Mouse (Mus musculus) intestine, postnatal 0 days (tissue): ENCODE measurements around the gene Atf4. TPM values are rescaled to one million over a fixed set of nuclear protein-coding genes. Genes with fewer than 3 reads are reported as not detected.
A peak's percentile ranks its signal among the peaks of the same experiment; 100 is the strongest.

Source experiments
- ATAC-seq: fragments of 200-750 bp; cut with Nextera tagmentation; 2 replicates; pipeline ENCODE4 v1.8.0; 2017; ENCODE audit warnings: mild to moderate bottlenecking, moderate TSS enrichment, moderate library complexity
- H3K27ac ChIP-seq: fragments of 300-500 bp; sonication (generic); 2 replicates; pipeline ENCODE4 v1.5.1; 2014; ENCODE audit warnings: mild to moderate bottlenecking, low read depth, low read length, moderate library complexity
- H3K27me3 ChIP-seq: fragments of 300-500 bp; sonication (generic); replicated peaks from 2 replicates; pipeline ENCODE4 v1.6.1; 2014; ENCODE audit warnings: low read length, mixed read lengths; ENCODE audit not compliant: control insufficient read depth, insufficient read depth
- H3K36me3 ChIP-seq: fragments of 300-500 bp; sonication (generic); 2 replicates; pipeline ENCODE4 v1.6.1; 2014; ENCODE audit warnings: mild to moderate bottlenecking, moderate library complexity; ENCODE audit not compliant: control insufficient read depth, insufficient read depth
- H3K4me1 ChIP-seq: fragments of 300-500 bp; sonication (generic); replicated peaks from 2 replicates; pipeline ENCODE4 v1.6.1; 2014; ENCODE audit warnings: antibody characterized with exemption, low read length, mixed read lengths; ENCODE audit not compliant: control insufficient read depth, insufficient read depth
- H3K4me2 ChIP-seq: fragments of 300-500 bp; sonication (generic); replicated peaks from 2 replicates; pipeline ENCODE4 v1.6.1; 2014; ENCODE audit warnings: low read depth, mild to moderate bottlenecking, moderate library complexity
- H3K4me3 ChIP-seq: fragments of 300-500 bp; sonication (generic); 2 replicates; pipeline ENCODE4 v1.5.1; 2014; ENCODE audit warnings: low read depth, low read length
- H3K9ac ChIP-seq: fragments of 300-500 bp; sonication (generic); 2 replicates; pipeline ENCODE4 v1.6.1; 2014; ENCODE audit warnings: mild to moderate bottlenecking, low read depth, low read length
- H3K9me3 ChIP-seq: fragments of 300-500 bp; sonication (generic); 2 replicates; pipeline ENCODE4 v1.6.1; 2016; ENCODE audit warnings: mixed run types; ENCODE audit not compliant: control insufficient read depth
- CTCF ChIP-seq: sonication (generic); IDR thresholded peaks from 2 replicates; pipeline ENCODE4 v1.5.1; 2016; ENCODE audit warnings: low read depth, mild to moderate bottlenecking, control low read depth, antibody characterized with exemption, moderate library complexity
- WGBS: fragments of 180-500 bp; shearing (Covaris S2); extraction: QIAGEN DNeasy Blood & Tissue Kit; methylation state at CpG from one replicate; pipeline ENCODE4 v1.1.7; 2014; 5-methylcytosine and 5-hydroxymethylcytosine counted together
- polyA plus RNA-seq: library from polyadenylated mRNA; unstranded; fragments of >200 nt; fragmentation: Nextera tagmentation; extraction: Ambion mirVana; gene quantifications from 2 replicates; pipeline ENCODE4 v1.2.1, GENCODE M21; 2015

Atf4 gene
- polyA plus RNA-seq, result 95.2 and 106 TPM in 2 replicates

DNA sequence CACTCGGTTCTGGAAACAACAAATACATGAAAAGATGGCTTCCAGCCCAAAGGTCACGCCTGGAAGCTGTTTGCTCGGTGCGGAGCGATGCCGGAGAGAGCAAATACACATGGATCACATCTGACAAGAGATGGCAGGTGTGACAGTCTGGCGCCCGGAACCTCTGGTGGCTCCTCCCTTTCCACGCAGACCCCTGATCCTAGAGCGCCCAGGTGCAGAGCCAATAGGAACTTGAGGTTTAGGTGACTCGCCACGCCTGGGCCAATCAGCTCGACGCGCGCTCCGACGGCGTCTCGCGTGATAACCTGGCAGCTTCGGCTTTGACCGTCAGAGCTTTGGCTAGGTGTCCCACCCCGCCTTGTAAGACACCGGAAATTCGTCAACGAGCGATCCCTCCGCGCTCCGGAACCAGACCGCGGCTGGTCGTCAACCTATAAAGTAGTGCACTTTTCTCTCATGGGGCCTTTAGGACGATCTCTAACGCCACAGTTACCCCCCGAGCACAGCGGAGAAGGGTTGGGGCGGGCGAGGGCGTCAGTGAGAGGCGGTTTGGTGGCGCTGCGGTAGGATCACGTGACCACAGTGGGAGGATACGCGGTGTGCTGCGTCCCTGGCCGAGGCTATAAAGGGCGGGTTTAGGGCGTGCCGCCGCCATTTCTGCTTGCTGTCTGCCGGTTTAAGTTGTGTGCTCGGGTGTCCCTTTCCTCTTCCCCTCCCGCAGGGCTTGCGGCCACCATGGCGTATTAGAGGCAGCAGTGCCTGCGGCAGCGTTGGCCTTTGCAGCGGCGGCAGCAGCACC, at the start of gene Atf4:
TSS of gene Atf4 (plus strand) at position 338 of the 799 bp plus-strand sequence.
- Histone ChIP-seq H3K27me3 (no peaks in the 10 kb centered on the region), H3K36me3 (peaks cover 41% of the 10 kb centered on the region), H3K4me3 (peak within 1 kb of the TSS; percentile 100), H3K4me1 (peaks cover 21% of the 10 kb centered on the region), H3K4me2 (peak within 1 kb of the TSS; percentile 96), H3K9me3 (no peaks in the 10 kb centered on the region), H3K9ac (peak within 1 kb of the TSS; percentile 100), H3K27ac (peak within 1 kb of the TSS; percentile 100)
- ATAC-seq, result peak; percentile 89
- TF ChIP-seq CTCF, result no peak
- under 1% methylated on average over 62 of the region's 62 CpGs for WGBS

DNA sequence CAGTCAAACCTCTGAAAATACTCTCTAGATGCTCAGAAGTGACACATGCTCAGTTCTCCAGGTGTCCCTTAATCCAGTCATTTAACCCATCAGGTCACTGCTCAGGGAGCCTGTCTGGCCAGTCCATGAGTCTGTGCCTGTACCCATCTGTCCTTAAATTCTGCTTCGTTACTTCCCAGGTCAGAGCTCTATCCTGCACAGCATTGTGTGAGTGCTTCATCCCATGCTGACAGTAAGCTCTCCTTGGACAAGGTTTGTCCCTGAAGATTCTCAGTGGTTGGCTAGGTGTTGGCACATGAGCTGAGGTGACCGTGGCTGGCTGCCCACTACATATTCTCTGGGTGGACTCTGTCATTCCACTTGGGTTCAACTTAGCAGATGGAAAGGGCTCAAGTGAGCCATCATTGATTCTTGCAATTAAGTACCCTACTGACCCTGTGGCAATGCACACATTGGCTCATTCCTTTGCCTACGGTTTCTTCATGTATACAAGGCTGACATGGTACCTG, 48.9 kb upstream of the Atf4 start:
- no peaks in the 10 kb centered on the region for H3K27me3 ChIP-seq
- H3K27ac ChIP-seq, result no peak overlapping the region
- peaks cover 12% of the 10 kb centered on the region for H3K36me3 ChIP-seq
- H3K9ac ChIP-seq, result no peak overlapping the region
- H3K4me3 ChIP-seq, result no peak overlapping the region
- H3K9me3 ChIP-seq, result no peaks in the 10 kb centered on the region
- TF ChIP-seq CTCF, result no peak
- WGBS, result 86% methylated on average over 3 of the region's 3 CpGs
- no peak for ATAC-seq
- H3K4me2 ChIP-seq, result no peak overlapping the region
- H3K4me1 ChIP-seq, result no peaks in the 10 kb centered on the region

- Histone ChIP-seq H3K27me3 (no peaks in the 10 kb centered on the region), H3K9ac (no peak overlapping the region)
These were observed 46.5 kb upstream of the Atf4 start for GRCm38 (mm10) chr15:80208446-80208845.

GRCm38 (mm10) chr15:80213688-80214087, 41.3 kb upstream of the Atf4 start:
- Histone ChIP-seq H3K9ac (no peak overlapping the region), H3K4me3 (no peak overlapping the region), H3K4me2 (no peak overlapping the region), H3K27ac (no peak overlapping the region), H3K36me3 (peaks cover 34% of the 10 kb centered on the region), H3K4me1 (no peaks in the 10 kb centered on the region), H3K27me3 (no peaks in the 10 kb centered on the region), H3K9me3 (no peaks in the 10 kb centered on the region)
- no peak for TF ChIP-seq CTCF
- ATAC-seq, result no peak

More at GRCm38 (mm10) chr15:80208446-80208845, 46.5 kb upstream of the Atf4 start:
- Histone ChIP-seq H3K36me3 (peaks cover 35% of the 10 kb centered on the region), H3K27ac (no peak overlapping the region), H3K4me3 (no peak overlapping the region), H3K4me2 (no peak overlapping the region), H3K4me1 (no peaks in the 10 kb centered on the region), H3K9me3 (no peaks in the 10 kb centered on the region)
- no peak for TF ChIP-seq CTCF
- no peak for ATAC-seq
- 27% methylated on average over 4 of the region's 4 CpGs for WGBS

GRCm38 (mm10) chr15:80215716-80216479, 39.1 kb upstream of the Atf4 start:
- no peak for ATAC-seq
- no peaks in the 10 kb centered on the region for H3K27me3 ChIP-seq
- WGBS, result 19% methylated on average over 10 of the region's 10 CpGs
- H3K36me3 ChIP-seq, result peaks cover 29% of the 10 kb centered on the region
- H3K9ac ChIP-seq, result no peak overlapping the region
- no peaks in the 10 kb centered on the region for H3K9me3 ChIP-seq
- TF ChIP-seq CTCF, result peak; percentile 66
- H3K4me1 ChIP-seq, result no peaks in the 10 kb centered on the region
- no peak overlapping the region for H3K4me2 ChIP-seq
- no peak overlapping the region for H3K4me3 ChIP-seq
- H3K27ac ChIP-seq, result no peak overlapping the region

DNA sequence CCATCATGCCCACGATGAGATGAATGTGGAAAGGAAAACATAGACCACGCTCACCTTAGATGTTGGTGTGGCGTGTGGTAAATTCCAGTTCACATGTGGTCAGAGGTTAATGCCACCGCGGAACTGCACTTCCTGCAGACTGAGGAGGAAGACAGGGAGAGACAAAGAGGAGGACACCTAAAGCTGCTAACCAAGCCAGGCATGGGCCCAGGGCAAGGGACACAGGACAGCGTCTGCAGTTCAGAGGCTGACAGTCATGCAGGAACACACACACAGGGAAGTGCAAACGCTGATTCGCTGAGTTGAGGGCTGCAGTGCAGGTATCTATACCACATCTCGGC, 38.5 kb upstream of the Atf4 start:
- H3K27ac ChIP-seq, result no peak overlapping the region
- H3K9me3 ChIP-seq, result no peaks in the 10 kb centered on the region
- H3K4me1 ChIP-seq, result no peaks in the 10 kb centered on the region
- 59% methylated on average over 9 of the region's 9 CpGs for WGBS
- ATAC-seq, result no peak
- no peak for TF ChIP-seq CTCF
- H3K4me2 ChIP-seq, result no peak overlapping the region
- peaks cover 24% of the 10 kb centered on the region for H3K36me3 ChIP-seq
- H3K4me3 ChIP-seq, result no peak overlapping the region
- no peaks in the 10 kb centered on the region for H3K27me3 ChIP-seq
- H3K9ac ChIP-seq, result no peak overlapping the region
